Mouse (Mus musculus): Measurements from ENCODE around the gene Rufy2. TPM values are rescaled to one million over a fixed set of nuclear protein-coding genes. Genes with fewer than 3 reads are reported as not detected.
A peak's percentile ranks its signal among the peaks of the same experiment; 100 is the strongest.

Gene Rufy2
- total and polyA plus RNA-seq, 3 experiments: 1.8 to 2.6 TPM; not detected in 1

GRCm38 (mm10) chr10:63024580-63024910 is 44.5 kb downstream of the Rufy2 start:
- DNase-seq (ENCODE audit: low read depth, low spot score): no peak
- Histone ChIP-seq H3K79me2 (ENCODE audit: control insufficient read depth, insufficient read depth, low read length, poor library complexity) (peaks cover 37% of the 10 kb centered on the region), H3K9me3 (replicated peaks; ENCODE audit: insufficient read depth, low read length) (no peaks in the 10 kb centered on the region), H3K36me3 (ENCODE audit: control insufficient read depth in 1 of 2, insufficient read depth in 2 of 2, low read length in 2 of 2) (peaks cover 0 to 29% of the 10 kb centered on the region in 2 experiments; a peak in 2 of 4 replicates), H3K4me3 (ENCODE audit: control insufficient read depth in 1 of 2, insufficient read depth in 1 of 2, low read depth in 2 of 2, low read length in 2 of 2) (peak overlapping the region; percentile 79 to 81), H3K4me1 (ENCODE audit: control insufficient read depth in 1 of 2, insufficient read depth in 2 of 2, low read length in 2 of 2) (peaks cover 2 to 12% of the 10 kb centered on the region in 2 experiments), H3K9ac (ENCODE audit: control insufficient read depth, low read depth, low read length, poor library complexity, severe bottlenecking) (peak overlapping the region; percentile 89), H3K27me3 (ENCODE audit: control insufficient read depth in 1 of 2, insufficient read depth in 2 of 2, low read length in 2 of 2) (no peaks in the 10 kb centered on the region), H3K27ac (ENCODE audit: control insufficient read depth, low read depth, low read length) (peak overlapping the region; percentile 98)
- TF ChIP-seq CHD1 (IDR thresholded peaks at IDR 0.05; ENCODE audit: low read depth, low read length) (0 out of 2 replicates have a peak, but pooled peaks have one; percentile 67), SMC3 (IDR thresholded peaks at IDR 0.05; ENCODE audit: low read depth, low read length) (peak; percentile 30), GABPA (IDR thresholded peaks at IDR 0.05; ENCODE audit: low read depth, low read length) (no peak), CTCF (IDR thresholded peaks at IDR 0.05 in 2 of 3, conservative IDR thresholded peaks at IDR 0.05 in 1 of 3; ENCODE audit: control insufficient read depth in 1 of 3, insufficient read depth in 1 of 3, low read depth in 2 of 3, low read length in 3 of 3, poor library complexity in 1 of 3, severe bottlenecking in 1 of 3) (peak in 1 of 3 experiments; percentile 24; a peak in 2 of 6 replicates)

GRCm38 (mm10) chr10:63025016-63025415 is 45.0 kb downstream of the Rufy2 start:
- Histone ChIP-seq H3K9ac (ENCODE audit: control insufficient read depth, low read depth, low read length, poor library complexity, severe bottlenecking) (peak overlapping the region; percentile 89), H3K4me1 (ENCODE audit: control insufficient read depth in 1 of 2, insufficient read depth in 2 of 2, low read length in 2 of 2) (peaks cover 2 to 12% of the 10 kb centered on the region in 2 experiments), H3K9me3 (replicated peaks; ENCODE audit: insufficient read depth, low read length) (no peaks in the 10 kb centered on the region), H3K79me2 (ENCODE audit: control insufficient read depth, insufficient read depth, low read length, poor library complexity) (peaks cover 35% of the 10 kb centered on the region), H3K4me3 (ENCODE audit: control insufficient read depth in 1 of 2, insufficient read depth in 1 of 2, low read depth in 2 of 2, low read length in 2 of 2) (peak overlapping the region; percentile 22 to 81; a peak in 3 of 4 replicates), H3K27me3 (ENCODE audit: control insufficient read depth in 1 of 2, insufficient read depth in 2 of 2, low read length in 2 of 2) (no peaks in the 10 kb centered on the region), H3K27ac (ENCODE audit: control insufficient read depth, low read depth, low read length) (no peak overlapping the region), H3K36me3 (ENCODE audit: control insufficient read depth in 1 of 2, insufficient read depth in 2 of 2, low read length in 2 of 2) (peaks cover 0 to 29% of the 10 kb centered on the region in 2 experiments; a peak in 2 of 4 replicates)
- peak; percentile 47 for DNase-seq (ENCODE audit: low read depth, low spot score)
- TF ChIP-seq MAFK (IDR thresholded peaks at IDR 0.05; ENCODE audit: borderline replicate concordance, low read depth, low read length) (no peak), GATA1 (IDR thresholded peaks at IDR 0.05; ENCODE audit: low read depth, low read length) (no peak), HCFC1 (IDR thresholded peaks at IDR 0.05; ENCODE audit: low read depth, low read length) (no peak), GABPA (IDR thresholded peaks at IDR 0.05; ENCODE audit: low read depth, low read length) (no peak), SMC3 (IDR thresholded peaks at IDR 0.05; ENCODE audit: low read depth, low read length) (no peak)

GRCm38 (mm10) chr10:63025491-63026011 is 45.5 kb downstream of the Rufy2 start:
- Histone ChIP-seq H3K27me3 (ENCODE audit: control insufficient read depth in 1 of 2, insufficient read depth in 2 of 2, low read length in 2 of 2) (no peaks in the 10 kb centered on the region), H3K27ac (ENCODE audit: control insufficient read depth, low read depth, low read length) (no peak overlapping the region), H3K4me1 (ENCODE audit: control insufficient read depth in 1 of 2, insufficient read depth in 2 of 2, low read length in 2 of 2) (peaks cover 2 to 12% of the 10 kb centered on the region in 2 experiments), H3K4me3 (ENCODE audit: control insufficient read depth in 1 of 2, insufficient read depth in 1 of 2, low read depth in 2 of 2, low read length in 2 of 2) (no peak overlapping the region), H3K79me2 (ENCODE audit: control insufficient read depth, insufficient read depth, low read length, poor library complexity) (peaks cover 30% of the 10 kb centered on the region), H3K9ac (ENCODE audit: control insufficient read depth, low read depth, low read length, poor library complexity, severe bottlenecking) (no peak overlapping the region), H3K36me3 (ENCODE audit: control insufficient read depth in 1 of 2, insufficient read depth in 2 of 2, low read length in 2 of 2) (peaks cover 0 to 25% of the 10 kb centered on the region in 2 experiments; a peak in 2 of 4 replicates), H3K9me3 (replicated peaks; ENCODE audit: insufficient read depth, low read length) (no peaks in the 10 kb centered on the region)
- TF ChIP-seq NELFE (IDR thresholded peaks at IDR 0.05; ENCODE audit: low read depth, low read length) (no peak), SIN3A (IDR thresholded peaks at IDR 0.05; ENCODE audit: low read length) (peak; percentile 31; the same call in 1 of the 2 replicates), MXI1 (IDR thresholded peaks at IDR 0.05; ENCODE audit: low read depth, low read length) (0 out of 2 replicates have a peak, but pooled peaks have one; percentile 33)
- DNase-seq (ENCODE audit: low read depth, low spot score): peak; percentile 39
